Mouse (Mus musculus) C2C12 (cell line): ENCODE measurements at regions not wholly inside any gene's neighbourhood (a gene's known extent, or its start where the extent isn't known, plus 50 kb on each side); places are given as distances from the start of the nearest gene placed in this dataset.

Source experiments
- CTCF ChIP-seq: IDR thresholded peaks from one replicate; pipeline ENCODE4 v1.5.1; 2011; ENCODE audit not compliant: control insufficient read depth, insufficient read depth, insufficient read length
- MYOG ChIP-seq: IDR thresholded peaks from one replicate; pipeline ENCODE4 v1.6.1; 2011; ENCODE audit not compliant: control insufficient read depth, insufficient read length; ENCODE audit errors: extremely low read depth
- USF1 ChIP-seq: IDR thresholded peaks from one replicate; pipeline ENCODE4 v1.6.1; 2011; ENCODE audit warnings: low read depth, mild to moderate bottlenecking, control low read depth, moderate library complexity

DNA sequence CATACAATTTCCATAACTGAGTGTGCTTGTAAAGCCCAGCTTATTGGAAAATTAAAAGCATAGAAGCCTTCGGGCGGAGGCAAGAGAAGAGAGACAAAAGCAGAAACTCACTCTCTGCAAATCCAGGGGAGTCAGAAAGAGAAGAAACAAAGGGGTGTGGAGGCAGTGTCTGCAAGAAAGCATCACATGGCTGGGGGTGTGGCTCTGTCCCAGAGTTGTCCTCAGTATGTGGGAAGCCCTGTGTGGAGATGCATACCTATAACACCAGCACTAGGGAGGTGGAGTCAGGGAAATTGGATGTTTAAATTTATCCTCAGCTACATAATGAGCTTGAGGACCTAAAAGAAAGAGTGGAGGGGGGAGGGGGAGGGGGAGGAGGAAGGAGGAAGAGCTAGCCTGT is 482.6 kb downstream of the Tmem114 start:
- TF ChIP-seq MYOG (no peak), CTCF (no peak), USF1 (no peak)
